21 mouse cellular contexts compared by ENCODE assay signal in genomic region chr9:17816730-17817403, GRCm38 (mm10).
DNase-seq lines count a peak whose midpoint lies in the region; ATAC-seq lines count a peak whose summit lies in the region.
"Had no signal": no experiment of that assay in that cellular context is flagged by ENCODE, and none has a peak within 500 bp of the region (broad histone marks: within the 10 kb centered on the region; RNA-seq: fewer than 3 reads in every experiment).

No protein-coding gene starts in this region.

- H3K9me3 ChIP-seq in embryonic facial prominence, embryonic 11.5 days (replicated peaks; ENCODE audit: control insufficient read depth, low read length), result no peaks in the 10 kb centered on the region
- H3K9me3 ChIP-seq in embryonic facial prominence, embryonic 10.5 days, result no peaks in the 10 kb centered on the region
- no peaks in the 10 kb centered on the region for H3K9me3 ChIP-seq in kidney, embryonic 16.5 days (ENCODE audit: low read length)
- H3K9me3 ChIP-seq: embryonic facial prominence, embryonic 15.5 days; hindbrain, embryonic 13.5 days; midbrain, embryonic 12.5 days had no signal

- no peaks in the 10 kb centered on the region for H3K27me3 ChIP-seq in embryonic facial prominence, embryonic 11.5 days (ENCODE audit: control insufficient read depth, insufficient read depth, low read length)
- 0 out of 2 replicates have a peak, but pooled peaks cover 7% of the 10 kb centered on the region for H3K27me3 ChIP-seq in embryonic facial prominence, embryonic 10.5 days (replicated peaks; ENCODE audit: low read depth, poor library complexity, severe bottlenecking)
- H3K27me3 ChIP-seq in kidney, embryonic 16.5 days (ENCODE audit: insufficient read depth, low read length), result no peaks in the 10 kb centered on the region
- H3K27me3 ChIP-seq: embryonic facial prominence, embryonic 15.5 days; hindbrain, embryonic 13.5 days had no signal

- WGBS in embryonic facial prominence, embryonic 11.5 days, result 9% methylated on average over 3 of the region's 3 CpGs
- WGBS in embryonic facial prominence, embryonic 10.5 days, result 8% methylated on average over 3 of the region's 3 CpGs
- 8% methylated on average over 3 of the region's 3 CpGs for whole genome bisulfite sequencing in kidney, embryonic 16.5 days

- no peak; the same call in 1 of the 2 replicates for ATAC-seq in embryonic facial prominence, embryonic 11.5 days (replicated peaks; ENCODE audit: insufficient number of reproducible peaks, low FRiP score, low TSS enrichment, low read depth)
- ATAC-seq in kidney, embryonic 16.5 days (ENCODE audit: low FRiP score, low TSS enrichment), result peak; percentile 75; the same call in 1 of the 2 replicates
- no peak for ATAC-seq in activated CD4-positive, CD25-positive, alpha-beta regulatory T cell, adult 4 months
- ATAC-seq: CD4-positive, CD25-positive, alpha-beta regulatory T cell, adult 4 months; intestine, embryonic 16.5 days had no signal

- H3K27ac ChIP-seq in embryonic facial prominence, embryonic 11.5 days (replicated peaks; ENCODE audit: low read depth, low read length), result no peak overlapping the region
- H3K27ac ChIP-seq in embryonic facial prominence, embryonic 10.5 days (replicated peaks), result no peak overlapping the region
- H3K27ac ChIP-seq in kidney, embryonic 16.5 days (ENCODE audit: low read length), result no peak overlapping the region
- H3K27ac ChIP-seq: embryonic facial prominence, embryonic 15.5 days; hindbrain, embryonic 13.5 days; midbrain, embryonic 12.5 days; stomach, postnatal 0 days had no signal

- H3K4me2 ChIP-seq in embryonic facial prominence, embryonic 11.5 days (ENCODE audit: low read depth, low read length), result no peak overlapping the region
- no peak overlapping the region for H3K4me2 ChIP-seq in kidney, embryonic 16.5 days (replicated peaks; ENCODE audit: low read depth, low read length)
- H3K4me2 ChIP-seq: embryonic facial prominence, embryonic 15.5 days; hindbrain, embryonic 13.5 days; midbrain, embryonic 12.5 days had no signal

- no peak overlapping the region for H3K9ac ChIP-seq in embryonic facial prominence, embryonic 11.5 days (replicated peaks; ENCODE audit: low read length)
- no peak overlapping the region for H3K9ac ChIP-seq in kidney, embryonic 16.5 days (replicated peaks; ENCODE audit: low read length)
- H3K9ac ChIP-seq: embryonic facial prominence, embryonic 15.5 days; hindbrain, embryonic 13.5 days; midbrain, embryonic 12.5 days had no signal

- DNase-seq in embryonic facial prominence, embryonic 11.5 days (ENCODE audit: low spot score), result peak; percentile 19
- DNase-seq in embryonic facial prominence, embryonic 10.5 days (ENCODE audit: low spot score), result no peak
- DNase-seq in kidney, adult 18-20 months, result no peak
- DNase-seq in ES-CJ7 (ENCODE audit: low read depth, low spot score), result peak; percentile 7
- peak; percentile 43 for DNase-seq in forelimb bud, embryonic 11.5 days (ENCODE audit: low read depth, low spot score)
- DNase-seq in thymus, postnatal 25 days, result no peak
- DNase-seq: adrenal gland, adult 2 months; cerebellum, adult 11 months; cerebellum, postnatal 25 days; gastrocnemius, postnatal 14 days; liver; lung, adult 2 months; lung, postnatal 36 days had no signal

- no peaks in the 10 kb centered on the region for H3K36me3 ChIP-seq in embryonic facial prominence, embryonic 11.5 days (replicated peaks; ENCODE audit: control insufficient read depth, insufficient read depth, low read depth, low read length)
- H3K36me3 ChIP-seq in embryonic facial prominence, embryonic 10.5 days (replicated peaks), result no peaks in the 10 kb centered on the region
- no peaks in the 10 kb centered on the region for H3K36me3 ChIP-seq in kidney, embryonic 16.5 days (ENCODE audit: insufficient read depth, low read length)
- H3K36me3 ChIP-seq: embryonic facial prominence, embryonic 15.5 days; hindbrain, embryonic 13.5 days; midbrain, embryonic 12.5 days had no signal

- H3K4me1 ChIP-seq in embryonic facial prominence, embryonic 11.5 days (ENCODE audit: control insufficient read depth, insufficient read depth, low read length), result no peaks in the 10 kb centered on the region
- peaks cover 7% of the 10 kb centered on the region; the same call in 1 of the 2 replicates for H3K4me1 ChIP-seq in embryonic facial prominence, embryonic 10.5 days
- H3K4me1 ChIP-seq in kidney, embryonic 16.5 days (ENCODE audit: insufficient read depth, low read length), result no peaks in the 10 kb centered on the region
- H3K4me1 ChIP-seq: embryonic facial prominence, embryonic 15.5 days; hindbrain, embryonic 13.5 days had no signal

- H3K4me3 ChIP-seq in embryonic facial prominence, embryonic 11.5 days (ENCODE audit: low read depth, low read length), result no peak overlapping the region
- no peak overlapping the region for H3K4me3 ChIP-seq in embryonic facial prominence, embryonic 10.5 days
- no peak overlapping the region for H3K4me3 ChIP-seq in kidney, embryonic 16.5 days (ENCODE audit: low read length)
- H3K4me3 ChIP-seq: embryonic facial prominence, embryonic 15.5 days; hindbrain, embryonic 13.5 days; midbrain, embryonic 12.5 days had no signal

Comparison
In these comparisons a context has a peak if more than half of its experiments do, and no peak if none do; other contexts are left out.
1. DNase-seq: peak in embryonic facial prominence, embryonic 11.5 days (single experiment), ES-CJ7 (single experiment) and forelimb bud, embryonic 11.5 days (single experiment); none in embryonic facial prominence, embryonic 10.5 days (single experiment), kidney, adult 18-20 months (single experiment) and thymus, postnatal 25 days (single experiment).